Mouse (Mus musculus): ENCODE data around the gene Dclk2. TPM values are rescaled to one million over a fixed set of nuclear protein-coding genes. Genes with fewer than 3 reads are reported as not detected.
A peak's percentile ranks its signal among the peaks of the same experiment; 100 is the strongest.

Dclk2 gene
- polyA plus RNA-seq, 1 experiment from 2014 or later, result 87.2 TPM

- H3K9me3 ChIP-seq (replicated peaks), result no peaks in the 10 kb centered on the region
- H3K9ac ChIP-seq, result peak overlapping the region; percentile 48
- no peak overlapping the region for H3K4me2 ChIP-seq
- ATAC-seq, result no peak
- H3K36me3 ChIP-seq (ENCODE audit: poor library complexity, severe bottlenecking), result peaks cover 91% of the 10 kb centered on the region
- peak overlapping the region; percentile 51; the same call in 1 of the 2 replicates for H3K27ac ChIP-seq
- H3K4me3 ChIP-seq, result no peak overlapping the region
- H3K4me1 ChIP-seq, result peaks cover 43% of the 10 kb centered on the region
- WGBS, result 44% methylated on average over 6 of the region's 6 CpGs
- no peaks in the 10 kb centered on the region for H3K27me3 ChIP-seq
These were observed 131.9 kb downstream of the Dclk2 start for GRCm38 (mm10) chr3:86788711-86789110.

GRCm38 (mm10) chr3:86787423-86788123 lies 133.1 kb downstream of the Dclk2 start:
- no peak overlapping the region for H3K4me2 ChIP-seq
- H3K36me3 ChIP-seq (ENCODE audit: poor library complexity, severe bottlenecking), result peaks cover 81% of the 10 kb centered on the region
- no peak overlapping the region for H3K4me3 ChIP-seq
- ATAC-seq, result peak; percentile 22
- H3K9me3 ChIP-seq (replicated peaks), result no peaks in the 10 kb centered on the region
- H3K27ac ChIP-seq, result peak overlapping the region; percentile 57
- peaks cover 47% of the 10 kb centered on the region for H3K4me1 ChIP-seq
- peak overlapping the region; percentile 8; the same call in 1 of the 2 replicates for H3K9ac ChIP-seq
- no peaks in the 10 kb centered on the region for H3K27me3 ChIP-seq
- 87% methylated on average over 10 of the region's 10 CpGs for WGBS

- H3K27me3 ChIP-seq, result no peaks in the 10 kb centered on the region
- no peak overlapping the region for H3K4me2 ChIP-seq
- H3K36me3 ChIP-seq (ENCODE audit: poor library complexity, severe bottlenecking), result peaks cover 74% of the 10 kb centered on the region
- peak; percentile 75 for ATAC-seq
- peaks cover 47% of the 10 kb centered on the region for H3K4me1 ChIP-seq
- no peaks in the 10 kb centered on the region for H3K9me3 ChIP-seq (replicated peaks)
- peak overlapping the region; percentile 8; the same call in 1 of the 2 replicates for H3K9ac ChIP-seq
- peak overlapping the region; percentile 57 for H3K27ac ChIP-seq
- no peak overlapping the region for H3K4me3 ChIP-seq
- WGBS, result 65% methylated on average over 11 of the region's 11 CpGs
These were observed 133.8 kb downstream of the Dclk2 start for GRCm38 (mm10) chr3:86786845-86787351.

DNA sequence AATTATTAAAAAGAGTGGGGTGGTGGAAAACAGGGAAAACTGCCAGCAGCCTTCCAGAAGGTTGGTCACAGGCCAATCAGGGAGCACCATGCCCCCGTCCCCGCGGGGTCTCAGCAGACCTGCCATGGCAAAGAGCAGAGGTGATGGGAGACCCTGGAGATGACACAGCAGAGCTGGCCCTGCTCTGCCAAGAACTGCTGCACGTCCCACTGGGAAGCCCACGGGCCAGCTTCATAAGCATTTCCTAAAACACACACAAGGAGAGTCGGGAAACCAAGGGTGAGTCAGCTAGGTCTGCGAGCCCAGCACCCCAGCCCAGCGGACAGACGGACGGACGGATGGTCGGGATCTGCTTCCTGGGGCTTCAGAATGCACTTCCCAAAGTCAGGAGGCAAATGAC lies 134.4 kb downstream of the Dclk2 start:
- no peak overlapping the region for H3K9ac ChIP-seq
- peaks cover 70% of the 10 kb centered on the region for H3K36me3 ChIP-seq (ENCODE audit: poor library complexity, severe bottlenecking)
- H3K27me3 ChIP-seq, result no peaks in the 10 kb centered on the region
- H3K9me3 ChIP-seq (replicated peaks), result no peaks in the 10 kb centered on the region
- 93% methylated on average over 12 of the region's 12 CpGs for WGBS
- ATAC-seq, result no peak
- peak overlapping the region; percentile 3; the same call in 1 of the 2 replicates for H3K27ac ChIP-seq
- H3K4me1 ChIP-seq, result peaks cover 47% of the 10 kb centered on the region
- H3K4me2 ChIP-seq, result no peak overlapping the region
- no peak overlapping the region for H3K4me3 ChIP-seq

- whole genome bisulfite sequencing, result 82% methylated on average over 11 of the region's 11 CpGs
- H3K27me3 ChIP-seq, result no peaks in the 10 kb centered on the region
- H3K36me3 ChIP-seq (ENCODE audit: poor library complexity, severe bottlenecking), result peaks cover 58% of the 10 kb centered on the region
- H3K9ac ChIP-seq, result no peak overlapping the region
- no peak overlapping the region for H3K4me3 ChIP-seq
- no peak for ATAC-seq
- H3K4me2 ChIP-seq, result no peak overlapping the region
- H3K4me1 ChIP-seq, result peaks cover 39% of the 10 kb centered on the region
- H3K27ac ChIP-seq, result no peak overlapping the region
- no peaks in the 10 kb centered on the region for H3K9me3 ChIP-seq (replicated peaks)
These were observed 135.7 kb downstream of the Dclk2 start for GRCm38 (mm10) chr3:86784930-86785329.

GRCm38 (mm10) chr3:86784051-86784450 lies 136.6 kb downstream of the Dclk2 start:
- Histone ChIP-seq H3K4me2 (no peak overlapping the region), H3K4me1 (peaks cover 36% of the 10 kb centered on the region), H3K4me3 (no peak overlapping the region), H3K36me3 (ENCODE audit: poor library complexity, severe bottlenecking) (peaks cover 50% of the 10 kb centered on the region), H3K27ac (no peak overlapping the region), H3K9ac (no peak overlapping the region), H3K9me3 (replicated peaks) (no peaks in the 10 kb centered on the region), H3K27me3 (no peaks in the 10 kb centered on the region)
- ATAC-seq, result peak; percentile 33; the same call in 1 of the 2 replicates
- WGBS, result 88% methylated on average over 3 of the region's 3 CpGs

GRCm38 (mm10) chr3:86779704-86780103 lies 140.9 kb downstream of the Dclk2 start:
- H3K4me1 ChIP-seq, result peaks cover 16% of the 10 kb centered on the region
- no peak overlapping the region for H3K27ac ChIP-seq
- no peaks in the 10 kb centered on the region for H3K9me3 ChIP-seq (replicated peaks)
- no peak overlapping the region for H3K4me3 ChIP-seq
- no peaks in the 10 kb centered on the region for H3K27me3 ChIP-seq
- WGBS, result 64% methylated on average over 4 of the region's 4 CpGs
- no peak overlapping the region for H3K4me2 ChIP-seq
- no peak; the same call in 1 of the 2 replicates for ATAC-seq
- peaks cover 11% of the 10 kb centered on the region for H3K36me3 ChIP-seq (ENCODE audit: poor library complexity, severe bottlenecking)
- H3K9ac ChIP-seq, result no peak overlapping the region

DNA sequence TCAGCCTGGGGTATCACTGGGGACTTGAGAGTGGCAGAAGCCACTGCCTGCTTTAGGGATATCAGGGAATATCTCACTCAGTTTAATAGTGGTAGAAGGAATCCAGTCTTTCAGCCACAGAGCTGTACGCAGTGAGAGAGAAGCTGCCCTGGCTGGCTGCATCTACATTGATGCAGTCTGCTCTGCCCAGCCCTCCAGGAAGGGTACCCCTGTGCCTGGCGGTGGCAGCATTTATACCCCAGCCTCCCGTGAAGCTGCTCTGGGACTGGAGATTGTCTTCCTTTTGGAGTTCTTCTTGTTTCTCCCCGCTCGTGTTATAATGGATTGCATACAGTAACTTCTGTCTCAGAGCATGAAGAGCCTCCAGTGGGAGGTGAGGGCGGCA lies 145.2 kb downstream of the Dclk2 start:
- H3K4me1 ChIP-seq, result peaks cover 13% of the 10 kb centered on the region
- no peaks in the 10 kb centered on the region; the same call in 1 of the 2 replicates for H3K36me3 ChIP-seq (ENCODE audit: poor library complexity, severe bottlenecking)
- H3K9ac ChIP-seq, result no peak overlapping the region
- no peak overlapping the region for H3K4me2 ChIP-seq
- ATAC-seq, result peak; percentile 28; the same call in 1 of the 2 replicates
- no peak overlapping the region for H3K4me3 ChIP-seq
- H3K27me3 ChIP-seq, result no peaks in the 10 kb centered on the region
- WGBS, result 75% methylated on average over 6 of the region's 6 CpGs
- no peak overlapping the region for H3K27ac ChIP-seq
- H3K9me3 ChIP-seq (replicated peaks), result no peaks in the 10 kb centered on the region

GRCm38 (mm10) chr3:86774566-86775443 lies 145.8 kb downstream of the Dclk2 start:
- Histone ChIP-seq H3K4me2 (no peak overlapping the region; the same call in 1 of the 2 replicates), H3K36me3 (ENCODE audit: poor library complexity, severe bottlenecking) (no peaks in the 10 kb centered on the region; the same call in 1 of the 2 replicates), H3K9ac (no peak overlapping the region), H3K9me3 (replicated peaks) (no peaks in the 10 kb centered on the region), H3K4me1 (peaks cover 13% of the 10 kb centered on the region), H3K27ac (0 out of 2 replicates have a peak overlapping the region, but pooled peaks have one; percentile 6), H3K4me3 (no peak overlapping the region), H3K27me3 (no peaks in the 10 kb centered on the region)
- WGBS, result 57% methylated on average over 14 of the region's 14 CpGs
- ATAC-seq, result peak; percentile 22

DNA sequence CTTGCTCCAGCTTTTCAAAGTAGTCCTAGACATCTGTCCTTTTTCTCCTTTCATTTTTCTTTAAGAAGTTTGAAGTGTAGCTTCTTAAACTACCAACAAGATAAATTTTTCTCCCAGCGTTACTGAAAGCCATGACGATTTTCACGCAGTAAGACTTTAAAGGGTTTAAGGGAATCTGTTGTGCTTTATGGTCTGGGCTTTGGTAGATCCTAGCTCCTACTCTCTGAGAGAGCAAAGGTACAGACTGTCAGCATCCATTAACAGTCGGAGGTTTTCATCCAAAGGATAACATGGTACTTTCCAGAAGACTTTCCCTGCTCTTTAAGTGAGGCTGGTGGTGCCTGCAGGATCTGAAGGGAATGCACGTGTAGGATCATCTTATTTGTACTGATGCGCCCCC lies 151.7 kb downstream of the Dclk2 start:
- WGBS, result 57% methylated on average over 6 of the region's 6 CpGs

GRCm38 (mm10) chr3:86768553-86768952 lies 152.1 kb downstream of the Dclk2 start:
- Histone ChIP-seq H3K4me3 (no peak overlapping the region), H3K27ac (no peak overlapping the region), H3K36me3 (ENCODE audit: poor library complexity, severe bottlenecking) (no peaks in the 10 kb centered on the region), H3K27me3 (no peaks in the 10 kb centered on the region), H3K4me1 (no peaks in the 10 kb centered on the region), H3K9me3 (replicated peaks) (no peaks in the 10 kb centered on the region), H3K4me2 (no peak overlapping the region), H3K9ac (no peak overlapping the region)
- ATAC-seq, result no peak
- WGBS, result 21% methylated on average over 8 of the region's 8 CpGs

More for the DNA sequence above, 151.7 kb downstream of the Dclk2 start:
- Histone ChIP-seq H3K4me3 (no peak overlapping the region), H3K36me3 (ENCODE audit: poor library complexity, severe bottlenecking) (no peaks in the 10 kb centered on the region), H3K27me3 (no peaks in the 10 kb centered on the region), H3K9me3 (replicated peaks) (no peaks in the 10 kb centered on the region), H3K27ac (no peak overlapping the region), H3K4me2 (no peak overlapping the region), H3K9ac (no peak overlapping the region), H3K4me1 (no peaks in the 10 kb centered on the region)
- no peak for ATAC-seq

GRCm38 (mm10) chr3:86762456-86762855 lies 158.2 kb downstream of the Dclk2 start:
- Histone ChIP-seq H3K27me3 (no peaks in the 10 kb centered on the region), H3K9me3 (replicated peaks) (no peaks in the 10 kb centered on the region), H3K36me3 (ENCODE audit: poor library complexity, severe bottlenecking) (no peaks in the 10 kb centered on the region), H3K4me3 (no peak overlapping the region), H3K27ac (no peak overlapping the region), H3K4me2 (no peak overlapping the region), H3K4me1 (no peaks in the 10 kb centered on the region), H3K9ac (no peak overlapping the region)
- ATAC-seq, result no peak
- WGBS, result 92% methylated on average over 4 of the region's 4 CpGs
